ENCODE assay signal across 21 mouse cellular contexts in the genomic region with DNA sequence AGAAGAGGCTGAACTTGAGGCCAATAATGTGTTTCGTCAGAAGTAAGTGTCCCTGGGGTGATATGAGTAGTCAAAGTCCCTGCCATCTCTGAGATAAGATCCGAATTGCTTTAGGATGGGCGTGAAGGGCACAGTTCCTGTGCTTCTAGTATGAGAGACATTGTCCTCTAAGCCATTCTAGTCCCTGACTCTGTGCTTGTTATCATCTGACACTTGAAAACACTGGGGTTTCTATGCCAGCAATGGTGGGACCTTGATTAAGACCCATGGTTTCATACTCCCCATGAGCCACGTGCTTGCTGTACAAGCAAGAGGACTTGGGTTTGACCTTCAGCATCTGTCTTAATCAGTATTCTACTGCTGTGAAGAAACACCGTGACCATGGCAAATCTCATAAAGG. TPM values are rescaled to one million over a fixed set of nuclear protein-coding genes. Genes with fewer than 3 reads are reported as not detected.
DNase-seq lines count a peak whose midpoint lies in the region; ATAC-seq and TF ChIP-seq lines count a peak whose summit lies in the region.
"Had no signal": no experiment of that assay in that cellular context is flagged by ENCODE, and none has a peak within 500 bp of the region (broad histone marks: within the 10 kb centered on the region; RNA-seq: fewer than 3 reads in every experiment).

No protein-coding gene starts in this region.

- ATAC-seq in intestine, embryonic 16.5 days = 0 out of 2 replicates have a peak, but pooled peaks have one; percentile 11
- no peak for ATAC-seq in intestine, embryonic 15.5 days
- ATAC-seq in intestine, postnatal 0 days = peak; percentile 32
- no peak for ATAC-seq in liver, embryonic 15.5 days (ENCODE audit: insufficient read depth)
- ATAC-seq: activated CD4-positive, CD25-positive, alpha-beta regulatory T cell, adult 4 months; forebrain, embryonic 16.5 days; Patski had no signal

- H3K27ac ChIP-seq in intestine, embryonic 16.5 days (ENCODE audit: low read length) = no peak overlapping the region
- H3K27ac ChIP-seq in intestine, embryonic 15.5 days = no peak overlapping the region
- no peak overlapping the region for H3K27ac ChIP-seq in intestine, postnatal 0 days (ENCODE audit: low read depth, low read length)
- peak overlapping the region; percentile 69 for H3K27ac ChIP-seq in liver, embryonic 15.5 days (replicated peaks)
- H3K27ac ChIP-seq in small intestine, adult 2 months (ENCODE audit: insufficient read depth, low read depth, low read length) = peak overlapping the region; percentile 52
- H3K27ac ChIP-seq: embryonic facial prominence, embryonic 12.5 days; forebrain, embryonic 12.5 days; heart, embryonic 13.5 days; hindbrain, embryonic 15.5 days had no signal

- DNase-seq in gastrocnemius, postnatal 4 days (ENCODE audit: low spot score in 2 of 2) = no peak
- DNase-seq: adrenal gland, postnatal 25 days; cerebellum, adult 2 months; cerebellum, postnatal 14 days; embryo, embryonic 11 days; gastrocnemius, postnatal 10 days; heart, postnatal 36 days had no signal

- no peak overlapping the region for H3K4me2 ChIP-seq in intestine, embryonic 16.5 days (ENCODE audit: low read depth, low read length)
- H3K4me2 ChIP-seq in intestine, embryonic 15.5 days (replicated peaks) = no peak overlapping the region
- H3K4me2 ChIP-seq in intestine, postnatal 0 days (replicated peaks; ENCODE audit: low read depth) = no peak overlapping the region
- H3K4me2 ChIP-seq in liver, embryonic 15.5 days = peak overlapping the region; percentile 9; the same call in 1 of the 2 replicates
- H3K4me2 ChIP-seq: embryonic facial prominence, embryonic 12.5 days; forebrain, embryonic 12.5 days; heart, embryonic 13.5 days; hindbrain, embryonic 15.5 days had no signal

- H3K4me1 ChIP-seq in intestine, embryonic 16.5 days (ENCODE audit: control insufficient read depth, insufficient read depth, low read length) = no peaks in the 10 kb centered on the region; the same call in 1 of the 2 replicates
- no peaks in the 10 kb centered on the region for H3K4me1 ChIP-seq in intestine, embryonic 15.5 days (replicated peaks)
- H3K4me1 ChIP-seq in intestine, postnatal 0 days (replicated peaks; ENCODE audit: control insufficient read depth, insufficient read depth, low read length) = no peaks in the 10 kb centered on the region
- peaks cover 40% of the 10 kb centered on the region for H3K4me1 ChIP-seq in liver, embryonic 15.5 days (replicated peaks)
- peaks cover 16% of the 10 kb centered on the region; the same call in 1 of the 2 replicates for H3K4me1 ChIP-seq in small intestine, adult 2 months (ENCODE audit: control insufficient read depth, insufficient read depth, insufficient read length, low read length)
- H3K4me1 ChIP-seq: embryonic facial prominence, embryonic 12.5 days; forebrain, embryonic 12.5 days; hindbrain, embryonic 15.5 days had no signal

- TF ChIP-seq POLR2A in small intestine, adult 2 months (IDR thresholded peaks at IDR 0.05; ENCODE audit: low read depth, low read length) = no peak

- no peak for TF ChIP-seq CTCF in intestine, postnatal 0 days (IDR thresholded peaks at IDR 0.05; ENCODE audit: low read depth)
- no peak for TF ChIP-seq CTCF in small intestine, adult 2 months (IDR thresholded peaks at IDR 0.05; ENCODE audit: extremely low read depth, insufficient read length, insufficient replicate concordance, low read depth, low read length)

- H3K9ac ChIP-seq in intestine, embryonic 16.5 days (ENCODE audit: low read depth, low read length) = no peak overlapping the region
- no peak overlapping the region for H3K9ac ChIP-seq in intestine, embryonic 15.5 days
- no peak overlapping the region for H3K9ac ChIP-seq in intestine, postnatal 0 days (ENCODE audit: low read depth, low read length)
- no peak overlapping the region for H3K9ac ChIP-seq in liver, embryonic 15.5 days
- H3K9ac ChIP-seq: embryonic facial prominence, embryonic 12.5 days; forebrain, embryonic 12.5 days; heart, embryonic 13.5 days; hindbrain, embryonic 15.5 days had no signal

- H3K4me3 ChIP-seq in intestine, embryonic 16.5 days (ENCODE audit: low read length) = no peak overlapping the region
- no peak overlapping the region for H3K4me3 ChIP-seq in intestine, embryonic 15.5 days (replicated peaks)
- H3K4me3 ChIP-seq in intestine, postnatal 0 days (ENCODE audit: low read depth, low read length) = no peak overlapping the region
- H3K4me3 ChIP-seq in liver, embryonic 15.5 days (replicated peaks) = no peak overlapping the region
- no peak overlapping the region for H3K4me3 ChIP-seq in small intestine, adult 2 months (ENCODE audit: low read depth, low read length)
- H3K4me3 ChIP-seq: embryonic facial prominence, embryonic 12.5 days; forebrain, embryonic 12.5 days; heart, embryonic 13.5 days; hindbrain, embryonic 15.5 days had no signal

- H3K9me3 ChIP-seq in intestine, embryonic 16.5 days (ENCODE audit: control insufficient read depth, low read length) = no peaks in the 10 kb centered on the region
- no peaks in the 10 kb centered on the region for H3K9me3 ChIP-seq in intestine, embryonic 15.5 days
- no peaks in the 10 kb centered on the region for H3K9me3 ChIP-seq in intestine, postnatal 0 days (ENCODE audit: control insufficient read depth)
- H3K9me3 ChIP-seq in liver, embryonic 15.5 days (replicated peaks) = no peaks in the 10 kb centered on the region
- H3K9me3 ChIP-seq: embryonic facial prominence, embryonic 12.5 days; forebrain, embryonic 12.5 days; heart, embryonic 13.5 days; hindbrain, embryonic 15.5 days had no signal

- WGBS in intestine, embryonic 16.5 days = 82% methylated on average over 5 of the region's 5 CpGs
- 91% methylated on average over 5 of the region's 5 CpGs for WGBS in intestine, embryonic 15.5 days
- 61% methylated on average over 5 of the region's 5 CpGs for WGBS in intestine, postnatal 0 days
- 36% methylated on average over 5 of the region's 5 CpGs for WGBS in liver, embryonic 15.5 days (ENCODE audit: insufficient replicate concordance)
- WGBS in small intestine, adult 2 months = 60% methylated on average over 5 of the region's 5 CpGs

- no peaks in the 10 kb centered on the region for H3K36me3 ChIP-seq in intestine, embryonic 16.5 days (ENCODE audit: control insufficient read depth, insufficient read depth, low read length)
- H3K36me3 ChIP-seq in intestine, embryonic 15.5 days = no peaks in the 10 kb centered on the region
- H3K36me3 ChIP-seq in intestine, postnatal 0 days (ENCODE audit: control insufficient read depth, insufficient read depth) = no peaks in the 10 kb centered on the region; the same call in 1 of the 2 replicates
- peaks cover 28% of the 10 kb centered on the region for H3K36me3 ChIP-seq in liver, embryonic 15.5 days (replicated peaks)
- peaks cover 10% of the 10 kb centered on the region for H3K36me3 ChIP-seq in small intestine, adult 2 months (ENCODE audit: control insufficient read depth, insufficient read depth, low read length)
- H3K36me3 ChIP-seq: embryonic facial prominence, embryonic 12.5 days; forebrain, embryonic 12.5 days; heart, embryonic 13.5 days had no signal

- H3K27me3 ChIP-seq in intestine, embryonic 16.5 days (replicated peaks; ENCODE audit: control insufficient read depth, insufficient read depth, low read length) = no peaks in the 10 kb centered on the region
- H3K27me3 ChIP-seq in intestine, embryonic 15.5 days (replicated peaks) = no peaks in the 10 kb centered on the region
- no peaks in the 10 kb centered on the region for H3K27me3 ChIP-seq in intestine, postnatal 0 days (replicated peaks; ENCODE audit: control insufficient read depth, insufficient read depth, low read length)
- H3K27me3 ChIP-seq in liver, embryonic 15.5 days = no peaks in the 10 kb centered on the region
- no peaks in the 10 kb centered on the region for H3K27me3 ChIP-seq in small intestine, adult 2 months (ENCODE audit: control insufficient read depth, insufficient read depth, low read length)
- H3K27me3 ChIP-seq: CH12.LX; embryonic facial prominence, embryonic 12.5 days; forebrain, embryonic 12.5 days; heart, embryonic 13.5 days; hindbrain, embryonic 15.5 days; Patski had no signal

RNA-seq across cellular contexts. Expression of gene Cmpk2, which starts 8.2 kb away (rescaled TPM):
- 4.4 and 5.5 TPM in 2 replicates for polyA plus RNA-seq in intestine, embryonic 16.5 days (2015; fragmentation: Nextera tagmentation; extraction: Ambion mirVana)
- polyA plus RNA-seq in intestine, embryonic 15.5 days (2015; fragmentation: Nextera tagmentation; extraction: Ambion mirVana) = 4.6 and 5.6 TPM in 2 replicates
- 14.2 and 15.0 TPM in 2 replicates for polyA plus RNA-seq in intestine, postnatal 0 days (2015; fragmentation: Nextera tagmentation; extraction: Ambion mirVana)
- polyA plus RNA-seq in liver, embryonic 15.5 days (2015; fragmentation: Nextera tagmentation; extraction: Ambion mirVana) = 9.6 and 10.6 TPM in 2 replicates
- polyA plus RNA-seq in small intestine, adult 2 months (2012; rRNA removed) = 10.5 and 43.6 TPM in 2 replicates
- total RNA-seq in gastrocnemius, postnatal 4 days (2021) = 1 to 10 TPM; 4.8 to 5.8 TPM

RNA-seq across cellular contexts. Expression of gene Rsad2, which starts 20.9 kb away (rescaled TPM):
- polyA plus RNA-seq in intestine, embryonic 16.5 days (2015; fragmentation: Nextera tagmentation; extraction: Ambion mirVana) = 1.2 TPM in 2 replicates
- polyA plus RNA-seq in intestine, embryonic 15.5 days (2015; fragmentation: Nextera tagmentation; extraction: Ambion mirVana) = 1.1 and 1.2 TPM in 2 replicates
- 10.8 and 13.1 TPM in 2 replicates for polyA plus RNA-seq in intestine, postnatal 0 days (2015; fragmentation: Nextera tagmentation; extraction: Ambion mirVana)
- 9.2 and 9.6 TPM in 2 replicates for polyA plus RNA-seq in liver, embryonic 15.5 days (2015; fragmentation: Nextera tagmentation; extraction: Ambion mirVana)
- polyA plus RNA-seq in small intestine, adult 2 months (2012; rRNA removed) = 1.3 and 6.6 TPM in 2 replicates
- 1 to 10 TPM; 1.8 to 1.9 TPM for total RNA-seq in gastrocnemius, postnatal 4 days (2021)
- total RNA-seq: granulocyte monocyte progenitor cell, adult 5-6 weeks had no signal

Comparison
In these comparisons a context has a peak if more than half of its experiments do, and no peak if none do; other contexts are left out.
1. ATAC-seq: peak in intestine, embryonic 16.5 days (single experiment) and intestine, postnatal 0 days (single experiment); none in intestine, embryonic 15.5 days (single experiment) and liver, embryonic 15.5 days (single experiment).
2. H3K27ac ChIP-seq: peak in liver, embryonic 15.5 days (single experiment) and small intestine, adult 2 months (single experiment); none in intestine, embryonic 16.5 days (single experiment), intestine, embryonic 15.5 days (single experiment) and intestine, postnatal 0 days (single experiment).